Mouse (Mus musculus): ENCODE measurements around the gene Ebf1. TPM values are rescaled to one million over a fixed set of nuclear protein-coding genes. Genes with fewer than 3 reads are reported as not detected.

The Ebf1 gene
- total and polyA plus RNA-seq, 3 experiments: 0.04 TPM; not detected in 2

GRCm38 (mm10) chr11:44977921-44978397, 360.8 kb downstream of the Ebf1 start:
- Histone ChIP-seq H3K9ac (ENCODE audit: control insufficient read depth, low read depth, low read length, poor library complexity, severe bottlenecking) (no peak overlapping the region), H3K36me3 (ENCODE audit: control insufficient read depth in 1 of 2, insufficient read depth in 2 of 2, low read length in 2 of 2) (no peaks in the 10 kb centered on the region), H3K27ac (ENCODE audit: control insufficient read depth, low read depth, low read length) (no peak overlapping the region), H3K4me3 (ENCODE audit: control insufficient read depth in 1 of 2, insufficient read depth in 1 of 2, low read depth in 2 of 2, low read length in 2 of 2) (no peak overlapping the region), H3K4me1 (ENCODE audit: control insufficient read depth in 1 of 2, insufficient read depth in 2 of 2, low read length in 2 of 2) (no peaks in the 10 kb centered on the region), H3K79me2 (ENCODE audit: control insufficient read depth, insufficient read depth, low read length, poor library complexity) (no peaks in the 10 kb centered on the region), H3K9me3 (replicated peaks; ENCODE audit: insufficient read depth, low read length) (no peaks in the 10 kb centered on the region), H3K27me3 (ENCODE audit: control insufficient read depth in 1 of 2, insufficient read depth in 2 of 2, low read length in 2 of 2) (no peaks in the 10 kb centered on the region)
- DNase-seq (ENCODE audit: low read depth, low spot score): no peak
- TF ChIP-seq USF2 (IDR thresholded peaks at IDR 0.05; ENCODE audit: borderline replicate concordance in 1 of 2, insufficient read depth in 1 of 2, low read depth in 1 of 2, low read length in 2 of 2) (no peak), POLR2AphosphoS2 (IDR thresholded peaks at IDR 0.05; ENCODE audit: low read length) (no peak), KAT2A (conservative IDR thresholded peaks at IDR 0.05; ENCODE audit: low read depth, low read length) (no peak), ELF1 (IDR thresholded peaks at IDR 0.05; ENCODE audit: low read depth, low read length) (no peak), JUND (IDR thresholded peaks at IDR 0.05; ENCODE audit: low read depth, low read length) (no peak)

DNA sequence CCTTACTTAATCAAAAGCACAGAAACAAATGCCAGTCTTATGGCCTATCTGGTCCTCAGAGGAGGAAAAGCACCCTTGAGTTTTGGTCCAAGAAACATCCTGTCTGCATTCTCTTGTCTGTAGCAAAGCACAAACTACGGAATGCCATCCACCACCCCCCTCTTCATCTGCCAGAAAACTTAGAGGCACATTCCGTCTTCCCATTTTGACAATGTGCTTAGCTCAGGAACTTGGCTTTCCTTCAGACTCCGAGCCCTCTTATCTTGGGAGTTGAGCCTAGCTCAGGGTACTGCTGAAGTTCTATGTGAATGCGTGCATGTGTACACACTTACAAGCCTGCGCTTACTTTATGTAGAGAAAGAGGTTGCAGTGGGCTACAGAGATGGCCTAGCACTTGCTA, 362.3 kb downstream of the Ebf1 start:
- Histone ChIP-seq H3K36me3 (ENCODE audit: control insufficient read depth in 1 of 2, insufficient read depth in 2 of 2, low read length in 2 of 2) (no peaks in the 10 kb centered on the region), H3K4me3 (ENCODE audit: control insufficient read depth in 1 of 2, insufficient read depth in 1 of 2, low read depth in 2 of 2, low read length in 2 of 2) (no peak overlapping the region), H3K9me3 (replicated peaks; ENCODE audit: insufficient read depth, low read length) (no peaks in the 10 kb centered on the region), H3K27me3 (ENCODE audit: control insufficient read depth in 1 of 2, insufficient read depth in 2 of 2, low read length in 2 of 2) (no peaks in the 10 kb centered on the region), H3K4me1 (ENCODE audit: control insufficient read depth in 1 of 2, insufficient read depth in 2 of 2, low read length in 2 of 2) (no peaks in the 10 kb centered on the region), H3K9ac (ENCODE audit: control insufficient read depth, low read depth, low read length, poor library complexity, severe bottlenecking) (no peak overlapping the region), H3K27ac (ENCODE audit: control insufficient read depth, low read depth, low read length) (no peak overlapping the region), H3K79me2 (ENCODE audit: control insufficient read depth, insufficient read depth, low read length, poor library complexity) (no peaks in the 10 kb centered on the region)
- TF ChIP-seq SIN3A (IDR thresholded peaks at IDR 0.05; ENCODE audit: low read length): no peak
- no peak for DNase-seq (ENCODE audit: low read depth, low spot score)

- TF ChIP-seq TCF12 (IDR thresholded peaks at IDR 0.05; ENCODE audit: low read depth, low read length): no peak
- TF ChIP-seq UBTF (IDR thresholded peaks at IDR 0.05; ENCODE audit: borderline replicate concordance, insufficient read depth, low read depth, low read length): no peak
- TF ChIP-seq NELFE (IDR thresholded peaks at IDR 0.05; ENCODE audit: low read depth, low read length): no peak
- no peak for TF ChIP-seq RAD21 (IDR thresholded peaks at IDR 0.05; ENCODE audit: low read depth, low read length)
- TF ChIP-seq MAFK (IDR thresholded peaks at IDR 0.05; ENCODE audit: borderline replicate concordance, low read depth, low read length): no peak
- TF ChIP-seq SIN3A (IDR thresholded peaks at IDR 0.05; ENCODE audit: low read length): no peak
- no peak for TF ChIP-seq RCOR1 (IDR thresholded peaks at IDR 0.05; ENCODE audit: low read depth, low read length)
- no peak for TF ChIP-seq ZNF384 (IDR thresholded peaks at IDR 0.05; ENCODE audit: low read depth, low read length)
- H3K27ac ChIP-seq (ENCODE audit: control insufficient read depth, low read depth, low read length): no peak overlapping the region
- H3K9ac ChIP-seq (ENCODE audit: control insufficient read depth, low read depth, low read length, poor library complexity, severe bottlenecking): no peak overlapping the region
- H3K36me3 ChIP-seq (ENCODE audit: control insufficient read depth in 1 of 2, insufficient read depth in 2 of 2, low read length in 2 of 2): no peaks in the 10 kb centered on the region
- no peaks in the 10 kb centered on the region for H3K4me1 ChIP-seq (ENCODE audit: control insufficient read depth in 1 of 2, insufficient read depth in 2 of 2, low read length in 2 of 2)
- H3K27me3 ChIP-seq (ENCODE audit: control insufficient read depth in 1 of 2, insufficient read depth in 2 of 2, low read length in 2 of 2): no peaks in the 10 kb centered on the region
- no peaks in the 10 kb centered on the region for H3K79me2 ChIP-seq (ENCODE audit: control insufficient read depth, insufficient read depth, low read length, poor library complexity)
- no peaks in the 10 kb centered on the region for H3K9me3 ChIP-seq (replicated peaks; ENCODE audit: insufficient read depth, low read length)
- no peak for DNase-seq (ENCODE audit: low read depth, low spot score)
- H3K4me3 ChIP-seq (ENCODE audit: control insufficient read depth in 1 of 2, insufficient read depth in 1 of 2, low read depth in 2 of 2, low read length in 2 of 2): no peak overlapping the region
Observed at GRCm38 (mm10) chr11:44982225-44982624, 365.1 kb downstream of the Ebf1 start.

Measured in MEL (cell line).